Mouse (Mus musculus) myocyte (in vitro differentiated cells): ENCODE data around the gene Suz12.

Experiments
- MAX ChIP-seq: IDR thresholded peaks from one replicate; pipeline ENCODE4 v1.6.1; 2011; ENCODE audit warnings: low read depth, mild to moderate bottlenecking, control low read depth
- MYOG ChIP-seq, 3 experiments: IDR thresholded peaks; one replicate each; pipeline ENCODE4 v1.6.1; 2011; ENCODE audit warnings: control low read depth in 2 of 3, low read depth in 2 of 3, mild to moderate bottlenecking in 2 of 3; ENCODE audit not compliant: insufficient read length in 2 of 3, control insufficient read depth in 1 of 3, insufficient read depth in 1 of 3
- POLR2A ChIP-seq: IDR thresholded peaks from one replicate; pipeline ENCODE4 v1.6.1; 2011; ENCODE audit warnings: low read depth, mild to moderate bottlenecking, control low read depth, moderate library complexity; ENCODE audit not compliant: insufficient read length
- POLR2AphosphoS2 ChIP-seq: IDR thresholded peaks from one replicate; pipeline ENCODE4 v1.6.1; 2011; ENCODE audit warnings: low read depth, control low read depth; ENCODE audit not compliant: insufficient read length
- SRF ChIP-seq: IDR thresholded peaks from one replicate; pipeline ENCODE4 v1.6.1; 2011; ENCODE audit warnings: low read depth; ENCODE audit not compliant: control insufficient read depth, insufficient read length
- USF1 ChIP-seq: IDR thresholded peaks from one replicate; pipeline ENCODE4 v1.6.1; 2011; ENCODE audit warnings: low read depth, mild to moderate bottlenecking, control low read depth, moderate library complexity

GRCm38 (mm10) chr11:80046856-80047255 lies 54.0 kb downstream of the Suz12 start:
- TF ChIP-seq POLR2A (no peak), USF1 (no peak), POLR2AphosphoS2 (no peak), MYOG (IDR thresholded peaks at IDR 0.05; ENCODE audit: control insufficient read depth in 1 of 3, insufficient read depth in 1 of 3, insufficient read length in 2 of 3, low read depth in 2 of 3) (no peak), SRF (no peak), MAX (no peak)
